Mouse (Mus musculus): ENCODE data around the gene Cmss1. TPM values are rescaled to one million over a fixed set of nuclear protein-coding genes. Genes with fewer than 3 reads are reported as not detected.
A peak's percentile ranks its signal among the peaks of the same experiment; 100 is the strongest.

Cmss1 gene
- polyA plus RNA-seq, 1 experiment from 2014 or later: 67.9 TPM

- H3K27me3 ChIP-seq (ENCODE audit: insufficient read depth, low read length): no peaks in the 10 kb centered on the region
- no peak for TF ChIP-seq CTCF (IDR thresholded peaks at IDR 0.05; ENCODE audit: low read depth)
- no peaks in the 10 kb centered on the region for H3K4me1 ChIP-seq (ENCODE audit: insufficient read depth)
- H3K27ac ChIP-seq (ENCODE audit: low read depth): no peak overlapping the region
- no peaks in the 10 kb centered on the region for H3K9me3 ChIP-seq (ENCODE audit: low read depth, low read length)
- peaks cover 31% of the 10 kb centered on the region for H3K36me3 ChIP-seq (ENCODE audit: insufficient read depth)
- no peak overlapping the region for H3K4me3 ChIP-seq (ENCODE audit: low read depth, low read length)
- 54% methylated on average over 1 of the region's 1 CpGs for WGBS
- H3K4me2 ChIP-seq: no peak overlapping the region
- DNase-seq (no peak), ATAC-seq (ENCODE audit: insufficient read depth) (no peak)
- H3K9ac ChIP-seq: no peak overlapping the region
Measured at GRCm38 (mm10) chr16:57573831-57574230, 32.8 kb downstream of the Cmss1 start.

DNA sequence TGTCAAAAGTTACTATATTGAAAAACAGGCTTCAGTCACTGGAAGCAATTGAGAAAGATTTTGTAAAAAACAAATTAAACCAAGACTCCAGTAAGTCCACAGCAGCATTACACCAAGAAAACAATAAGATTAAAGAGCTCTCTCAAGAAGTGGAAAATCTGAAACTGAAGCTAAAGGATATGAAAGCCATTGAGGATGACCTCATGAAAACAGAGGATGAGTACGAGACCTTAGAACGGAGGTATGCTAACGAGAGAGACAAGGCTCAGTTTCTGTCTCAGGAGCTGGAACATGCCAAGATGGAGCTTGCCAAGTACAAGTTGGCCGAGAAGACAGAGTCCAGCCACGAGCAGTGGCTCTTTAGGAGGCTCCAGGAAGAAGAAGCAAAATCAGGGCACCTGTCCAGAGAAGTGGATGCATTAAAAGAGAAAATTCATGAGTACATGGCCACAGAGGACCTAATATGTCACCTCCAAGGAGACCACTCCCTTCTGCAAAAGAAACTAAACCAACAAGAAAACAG, 35.8 kb downstream of the Cmss1 start:
- no peak overlapping the region for H3K4me2 ChIP-seq
- H3K27me3 ChIP-seq (ENCODE audit: insufficient read depth, low read length): no peaks in the 10 kb centered on the region
- H3K36me3 ChIP-seq (ENCODE audit: insufficient read depth): peaks cover 28% of the 10 kb centered on the region
- WGBS: 88% methylated on average over 5 of the region's 5 CpGs
- H3K27ac ChIP-seq (ENCODE audit: low read depth): no peak overlapping the region
- no peak overlapping the region for H3K4me3 ChIP-seq (ENCODE audit: low read depth, low read length)
- ATAC-seq (ENCODE audit: insufficient read depth) (no peak), DNase-seq (no peak)
- TF ChIP-seq CTCF (IDR thresholded peaks at IDR 0.05; ENCODE audit: low read depth): no peak
- no peak overlapping the region for H3K9ac ChIP-seq
- no peaks in the 10 kb centered on the region for H3K9me3 ChIP-seq (ENCODE audit: low read depth, low read length)
- H3K4me1 ChIP-seq (ENCODE audit: insufficient read depth): no peaks in the 10 kb centered on the region

DNA sequence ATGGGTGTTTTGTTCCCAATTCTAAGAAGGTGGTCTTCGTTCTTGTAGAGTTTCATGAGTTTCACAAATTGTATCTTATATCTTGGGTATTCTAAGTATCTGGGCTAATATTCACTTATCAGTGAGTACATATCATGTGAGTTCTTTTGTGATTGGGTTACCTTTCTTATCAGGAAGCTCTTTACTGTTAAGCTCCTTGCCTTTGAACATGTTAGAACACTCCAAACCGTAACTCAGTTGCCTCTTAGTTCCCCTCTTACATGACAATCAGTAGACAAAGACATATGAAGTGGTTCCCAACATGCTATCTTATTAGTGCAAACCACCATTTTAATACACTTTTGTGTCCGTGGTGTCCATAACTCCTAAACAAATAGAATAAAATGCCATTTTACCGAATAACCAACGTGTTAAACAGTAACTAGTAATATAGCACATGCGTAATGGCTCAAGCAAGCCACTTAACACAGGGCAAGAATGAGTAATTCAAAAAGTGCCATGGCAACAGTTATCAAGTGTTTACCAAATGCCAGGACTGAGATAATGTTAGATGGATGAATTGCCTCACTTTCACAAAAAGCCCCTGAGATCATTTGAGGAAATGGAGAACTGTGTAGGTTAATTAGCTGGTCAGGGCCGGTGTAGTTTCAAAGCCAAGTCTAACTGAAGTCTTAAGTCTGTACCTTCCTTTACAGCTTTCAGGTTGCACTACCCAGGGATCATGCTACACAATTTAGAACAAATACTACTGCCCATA, 37.8 kb downstream of the Cmss1 start:
- no peak overlapping the region for H3K4me2 ChIP-seq
- ATAC-seq (ENCODE audit: insufficient read depth) (peak; percentile 86), DNase-seq (peak; percentile 51)
- no peaks in the 10 kb centered on the region for H3K4me1 ChIP-seq (ENCODE audit: insufficient read depth)
- no peak overlapping the region for H3K9ac ChIP-seq
- H3K36me3 ChIP-seq (ENCODE audit: insufficient read depth): peaks cover 27% of the 10 kb centered on the region
- no peak overlapping the region for H3K4me3 ChIP-seq (ENCODE audit: low read depth, low read length)
- H3K27ac ChIP-seq (ENCODE audit: low read depth): 0 out of 2 replicates have a peak overlapping the region, but pooled peaks have one; percentile 13
- no peak for TF ChIP-seq CTCF (IDR thresholded peaks at IDR 0.05; ENCODE audit: low read depth)
- 46% methylated on average over 7 of the region's 7 CpGs for WGBS
- H3K9me3 ChIP-seq (ENCODE audit: low read depth, low read length): no peaks in the 10 kb centered on the region
- no peaks in the 10 kb centered on the region for H3K27me3 ChIP-seq (ENCODE audit: insufficient read depth, low read length)

GRCm38 (mm10) chr16:57566215-57566614, 40.4 kb downstream of the Cmss1 start:
- Histone ChIP-seq H3K9me3 (ENCODE audit: low read depth, low read length) (no peaks in the 10 kb centered on the region), H3K27ac (ENCODE audit: low read depth) (no peak overlapping the region), H3K9ac (no peak overlapping the region), H3K36me3 (ENCODE audit: insufficient read depth) (peaks cover 20% of the 10 kb centered on the region; the same call in 1 of the 2 replicates), H3K4me3 (ENCODE audit: low read depth, low read length) (no peak overlapping the region), H3K27me3 (ENCODE audit: insufficient read depth, low read length) (no peaks in the 10 kb centered on the region), H3K4me1 (ENCODE audit: insufficient read depth) (no peaks in the 10 kb centered on the region), H3K4me2 (no peak overlapping the region)
- TF ChIP-seq CTCF (IDR thresholded peaks at IDR 0.05; ENCODE audit: low read depth): no peak
- DNase-seq: no peak
- no peak for ATAC-seq (ENCODE audit: insufficient read depth)
- 60% methylated on average over 3 of the region's 3 CpGs for WGBS

GRCm38 (mm10) chr16:57564807-57565206, 41.9 kb downstream of the Cmss1 start:
- no peak for ATAC-seq (ENCODE audit: insufficient read depth)

DNA sequence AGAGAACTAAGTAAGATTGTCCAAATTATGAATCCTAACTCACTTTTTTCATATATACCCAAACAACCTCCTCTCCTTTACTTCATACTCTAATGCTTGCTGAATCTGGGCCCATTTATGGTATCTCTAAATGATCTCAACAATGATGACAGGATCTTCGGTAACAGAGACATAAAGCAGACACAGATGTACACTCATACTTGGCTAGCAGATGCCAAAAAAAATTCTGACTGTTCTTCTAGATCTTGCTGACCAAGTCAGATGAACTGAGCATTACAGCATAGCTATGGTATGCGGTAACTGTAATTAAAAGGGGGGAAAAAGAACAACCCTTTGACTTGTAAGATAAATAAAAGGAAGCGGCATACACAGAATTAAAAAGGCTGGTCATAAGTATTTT, 43.2 kb downstream of the Cmss1 start:
- Histone ChIP-seq H3K27ac (ENCODE audit: low read depth) (no peak overlapping the region; the same call in 1 of the 2 replicates), H3K4me2 (no peak overlapping the region), H3K27me3 (ENCODE audit: insufficient read depth, low read length) (no peaks in the 10 kb centered on the region), H3K9ac (no peak overlapping the region), H3K4me1 (ENCODE audit: insufficient read depth) (no peaks in the 10 kb centered on the region), H3K9me3 (ENCODE audit: low read depth, low read length) (no peaks in the 10 kb centered on the region), H3K36me3 (ENCODE audit: insufficient read depth) (peaks cover 5% of the 10 kb centered on the region; the same call in 1 of the 2 replicates), H3K4me3 (ENCODE audit: low read depth, low read length) (no peak overlapping the region)
- WGBS: 20% methylated on average over 3 of the region's 3 CpGs
- no peak for TF ChIP-seq CTCF (IDR thresholded peaks at IDR 0.05; ENCODE audit: low read depth)
- peak; percentile 91 for ATAC-seq (ENCODE audit: insufficient read depth)
- DNase-seq: peak; percentile 73

More at GRCm38 (mm10) chr16:57564807-57565206, 41.9 kb downstream of the Cmss1 start:
- Histone ChIP-seq H3K9me3 (ENCODE audit: low read depth, low read length) (no peaks in the 10 kb centered on the region), H3K4me3 (ENCODE audit: low read depth, low read length) (no peak overlapping the region), H3K9ac (no peak overlapping the region), H3K27ac (ENCODE audit: low read depth) (no peak overlapping the region), H3K27me3 (ENCODE audit: insufficient read depth, low read length) (no peaks in the 10 kb centered on the region), H3K4me1 (ENCODE audit: insufficient read depth) (no peaks in the 10 kb centered on the region), H3K36me3 (ENCODE audit: insufficient read depth) (peaks cover 7% of the 10 kb centered on the region; the same call in 1 of the 2 replicates), H3K4me2 (no peak overlapping the region)
- DNase-seq: no peak
- 60% methylated on average over 1 of the region's 1 CpGs for WGBS
- TF ChIP-seq CTCF (IDR thresholded peaks at IDR 0.05; ENCODE audit: low read depth): no peak

- DNase-seq: no peak
- Histone ChIP-seq H3K27me3 (ENCODE audit: insufficient read depth, low read length) (no peaks in the 10 kb centered on the region), H3K9me3 (ENCODE audit: low read depth, low read length) (no peaks in the 10 kb centered on the region), H3K27ac (ENCODE audit: low read depth) (no peak overlapping the region), H3K9ac (no peak overlapping the region), H3K36me3 (ENCODE audit: insufficient read depth) (peaks cover 5% of the 10 kb centered on the region; the same call in 1 of the 2 replicates), H3K4me1 (ENCODE audit: insufficient read depth) (no peaks in the 10 kb centered on the region), H3K4me3 (ENCODE audit: low read depth, low read length) (no peak overlapping the region), H3K4me2 (no peak overlapping the region)
- no peak for TF ChIP-seq CTCF (IDR thresholded peaks at IDR 0.05; ENCODE audit: low read depth)
- ATAC-seq (ENCODE audit: insufficient read depth): no peak
- WGBS: 94% methylated on average over 1 of the region's 1 CpGs
Measured at GRCm38 (mm10) chr16:57560185-57560584, 46.5 kb downstream of the Cmss1 start.
